Mouse (Mus musculus): ENCODE measurements around the gene Klk9.

DNA sequence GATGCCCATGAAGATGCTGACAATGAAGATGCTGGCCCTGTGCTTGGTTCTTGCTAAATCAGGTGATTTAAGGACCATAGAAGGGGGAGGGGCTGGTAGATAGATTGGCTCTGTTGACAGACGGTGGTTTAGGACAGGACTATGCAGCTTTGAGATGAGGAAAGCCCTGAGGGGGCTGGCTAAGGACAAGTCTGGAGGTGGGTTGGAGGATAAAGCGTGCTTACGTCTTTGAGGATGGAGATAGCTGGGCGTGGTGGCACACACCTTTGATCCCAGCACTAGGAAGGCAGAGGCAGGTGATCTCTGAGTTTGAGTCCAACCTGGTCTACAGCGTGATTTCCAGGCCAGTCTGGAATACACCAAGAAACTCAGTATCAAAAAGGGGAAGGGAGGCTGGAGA is 34.4 kb downstream of the Klk9 start:
- TF ChIP-seq CTCF (IDR thresholded peaks at IDR 0.05; ENCODE audit: insufficient read depth, low read depth, low read length) (no peak), POLR2A (IDR thresholded peaks at IDR 0.05; ENCODE audit: insufficient read depth, low read depth, low read length) (no peak)

Data from olfactory bulb, adult 2 months (tissue).